Mouse (Mus musculus) stomach, embryonic 16.5 days (tissue): ENCODE data around the gene Serping1. TPM values are rescaled to one million over a fixed set of nuclear protein-coding genes. Genes with fewer than 3 reads are reported as not detected.

Experiments used
- ATAC-seq: fragments of 200-750 bp; cut with Nextera tagmentation; 2 replicates; pipeline ENCODE4 v1.8.0; 2017; ENCODE audit warnings: moderate number of reproducible peaks, moderate TSS enrichment; ENCODE audit not compliant: insufficient read depth, low FRiP score
- H3K27ac ChIP-seq: fragments of 300-500 bp; sonication (generic); 2 replicates; pipeline ENCODE4 v1.5.1; 2014; ENCODE audit warnings: low read length
- H3K27me3 ChIP-seq: fragments of 300-500 bp; sonication (generic); 2 replicates; pipeline ENCODE4 v1.6.1; 2014; ENCODE audit warnings: low read length, control low read depth, mixed read lengths; ENCODE audit not compliant: control insufficient read depth, insufficient read depth
- H3K36me3 ChIP-seq: fragments of 300-500 bp; sonication (generic); 2 replicates; pipeline ENCODE4 v1.6.1; 2014; ENCODE audit warnings: low read length; ENCODE audit not compliant: control insufficient read depth, insufficient read depth
- H3K4me1 ChIP-seq: fragments of 300-500 bp; sonication (generic); 2 replicates; pipeline ENCODE4 v1.6.1; 2014; ENCODE audit warnings: low read length, control low read depth, mixed read lengths; ENCODE audit not compliant: control insufficient read depth, insufficient read depth
- H3K4me2 ChIP-seq: fragments of 300-500 bp; sonication (generic); 2 replicates; pipeline ENCODE4 v1.6.1; 2014; ENCODE audit warnings: low read depth, low read length, mixed read lengths
- H3K4me3 ChIP-seq: fragments of 300-500 bp; sonication (generic); replicated peaks from 2 replicates; pipeline ENCODE4 v1.5.1; 2014; ENCODE audit warnings: mild to moderate bottlenecking, low read length
- H3K9ac ChIP-seq: fragments of 300-500 bp; sonication (generic); 2 replicates; pipeline ENCODE4 v1.6.1; 2014; ENCODE audit warnings: low read length
- H3K9me3 ChIP-seq: fragments of 300-500 bp; sonication (generic); replicated peaks from 2 replicates; pipeline ENCODE4 v1.6.1; 2016; ENCODE audit warnings: low read length, control low read depth; ENCODE audit not compliant: control insufficient read depth
- WGBS: fragments of 180-500 bp; shearing (Covaris S2); extraction: QIAGEN DNeasy Blood & Tissue Kit; methylation state at CpG from one replicate; pipeline ENCODE4 v1.1.7; 2014; 5-methylcytosine and 5-hydroxymethylcytosine counted together
- polyA plus RNA-seq: library from polyadenylated mRNA; unstranded; fragments of >200 nt; fragmentation: Nextera tagmentation; extraction: Ambion mirVana; gene quantifications from 2 replicates; pipeline ENCODE4 v1.2.1, GENCODE M21; 2015

Serping1 gene
- polyA plus RNA-seq, 1 experiment from 2014 or later, result 98.2 TPM

DNA sequence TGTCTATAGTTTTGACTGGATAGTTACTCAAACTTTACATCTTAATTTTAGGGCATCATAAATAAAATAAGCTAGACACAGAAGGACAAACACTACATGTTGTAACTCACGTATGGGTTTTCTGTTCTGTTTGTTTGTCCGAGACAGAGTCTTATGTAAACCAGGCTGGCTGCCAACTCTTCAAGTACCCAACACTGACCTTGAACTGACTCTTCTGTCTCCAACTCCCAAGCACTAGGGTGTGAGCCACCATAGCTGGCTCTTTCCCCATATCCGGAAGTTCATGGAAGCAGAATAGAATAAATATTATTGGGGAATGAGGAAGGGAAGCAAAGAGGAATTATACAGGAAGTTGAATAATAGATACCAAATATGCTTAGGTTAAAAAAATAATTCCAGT lies 17.3 kb upstream of the Serping1 start:
- Histone ChIP-seq H3K27ac (no peak overlapping the region), H3K9ac (no peak overlapping the region), H3K4me1 (no peaks in the 10 kb centered on the region), H3K27me3 (no peaks in the 10 kb centered on the region), H3K9me3 (peaks cover 3% of the 10 kb centered on the region; the same call in 1 of the 2 replicates), H3K4me3 (no peak overlapping the region), H3K36me3 (no peaks in the 10 kb centered on the region), H3K4me2 (no peak overlapping the region)
- ATAC-seq, result no peak
- WGBS, result 56% methylated on average over 3 of the region's 3 CpGs

DNA sequence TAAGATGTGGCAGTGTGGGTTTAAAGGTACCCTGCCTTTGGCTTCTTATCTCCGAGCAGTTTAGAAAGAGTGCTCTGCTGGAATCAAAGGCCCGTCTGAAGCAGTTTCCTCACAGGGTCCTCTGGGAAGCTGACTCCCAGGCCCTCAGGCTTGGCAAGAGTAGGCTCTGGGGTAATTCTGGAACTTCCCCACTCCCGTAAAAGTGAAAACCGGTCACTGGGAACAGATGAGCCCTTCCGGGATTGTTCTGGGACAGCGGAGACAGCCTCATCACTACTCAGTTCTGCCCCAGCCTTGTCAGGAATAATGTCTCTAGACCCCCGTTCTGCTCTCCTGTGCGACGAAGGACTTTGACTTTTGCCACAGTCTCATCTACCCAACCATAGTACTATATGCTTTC lies 15.2 kb upstream of the Serping1 start:
- no peaks in the 10 kb centered on the region for H3K4me1 ChIP-seq
- 56% methylated on average over 9 of the region's 9 CpGs for WGBS

DNA sequence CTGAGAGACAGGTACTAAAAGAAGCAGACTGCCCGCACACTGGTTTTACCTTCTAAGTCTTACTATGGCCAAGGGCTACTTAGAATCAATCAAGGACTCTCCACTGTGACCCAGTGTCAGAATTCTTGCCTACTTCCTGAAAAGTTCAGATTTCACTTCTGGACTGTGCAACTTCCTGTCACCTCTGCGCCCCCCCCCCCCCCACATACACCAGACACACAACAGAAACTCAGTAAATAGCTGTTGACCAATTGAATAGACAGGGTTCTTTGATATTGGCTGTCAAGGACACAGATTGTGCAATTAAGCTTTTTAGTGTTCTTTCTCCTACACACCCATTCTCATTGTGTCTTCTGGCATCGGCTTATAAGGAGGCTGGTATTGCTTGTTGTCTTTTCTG lies 13.1 kb upstream of the Serping1 start:
- Histone ChIP-seq H3K36me3 (no peaks in the 10 kb centered on the region), H3K27ac (no peak overlapping the region; the same call in 1 of the 2 replicates), H3K4me2 (no peak overlapping the region), H3K4me3 (no peak overlapping the region), H3K9me3 (no peaks in the 10 kb centered on the region), H3K27me3 (no peaks in the 10 kb centered on the region), H3K4me1 (peaks cover 4% of the 10 kb centered on the region; the same call in 1 of the 2 replicates), H3K9ac (no peak overlapping the region)
- 70% methylated on average over 3 of the region's 3 CpGs for WGBS
- ATAC-seq, result no peak

More for the DNA sequence above, 15.2 kb upstream of the Serping1 start:
- Histone ChIP-seq H3K36me3 (no peaks in the 10 kb centered on the region), H3K27me3 (no peaks in the 10 kb centered on the region), H3K9ac (no peak overlapping the region), H3K9me3 (peaks cover 3% of the 10 kb centered on the region; the same call in 1 of the 2 replicates), H3K4me3 (no peak overlapping the region), H3K27ac (no peak overlapping the region), H3K4me2 (no peak overlapping the region)
- no peak for ATAC-seq

DNA sequence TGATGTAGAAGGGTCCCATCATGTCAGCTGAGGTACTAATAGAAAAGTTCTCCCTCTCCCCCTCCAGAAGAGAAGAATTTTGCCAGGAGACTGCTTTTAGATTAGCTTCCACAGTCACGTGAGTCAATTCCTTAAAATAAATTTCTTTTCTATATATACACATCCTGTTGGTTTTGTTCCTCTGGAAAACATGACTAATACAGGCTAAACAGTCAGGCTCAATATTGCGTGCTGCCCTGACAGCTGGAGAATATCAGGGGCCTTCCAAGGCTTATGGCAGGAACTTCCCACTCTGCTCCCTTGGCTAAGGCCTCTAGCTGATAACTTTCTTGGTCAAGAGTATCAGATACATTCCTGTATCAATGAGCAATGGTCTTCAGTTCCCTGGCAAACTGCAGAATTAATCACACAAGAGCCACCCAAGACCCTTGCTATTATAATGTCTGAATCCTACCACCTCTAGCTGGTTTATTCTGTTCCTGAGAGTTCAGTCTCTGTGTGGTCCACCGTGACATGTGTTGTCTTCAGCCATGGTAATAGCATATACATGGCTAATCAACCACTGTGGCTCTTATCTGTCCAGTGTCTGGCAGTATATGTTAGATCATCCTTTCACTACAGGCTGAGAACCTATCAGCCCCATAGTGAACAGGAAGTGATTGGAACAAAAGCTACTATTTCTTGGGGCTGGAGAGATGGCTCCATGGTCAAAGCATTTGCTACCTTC lies 8.8 kb upstream of the Serping1 start:
- no peaks in the 10 kb centered on the region for H3K27me3 ChIP-seq
- H3K4me2 ChIP-seq, result no peak overlapping the region
- 48% methylated on average over 3 of the region's 3 CpGs for WGBS
- no peaks in the 10 kb centered on the region for H3K36me3 ChIP-seq
- peak overlapping the region; percentile 76 for H3K27ac ChIP-seq
- H3K9me3 ChIP-seq, result no peaks in the 10 kb centered on the region
- no peak overlapping the region for H3K9ac ChIP-seq
- ATAC-seq, result peak; percentile 80
- H3K4me3 ChIP-seq, result no peak overlapping the region
- H3K4me1 ChIP-seq, result peaks cover 4% of the 10 kb centered on the region; the same call in 1 of the 2 replicates

DNA sequence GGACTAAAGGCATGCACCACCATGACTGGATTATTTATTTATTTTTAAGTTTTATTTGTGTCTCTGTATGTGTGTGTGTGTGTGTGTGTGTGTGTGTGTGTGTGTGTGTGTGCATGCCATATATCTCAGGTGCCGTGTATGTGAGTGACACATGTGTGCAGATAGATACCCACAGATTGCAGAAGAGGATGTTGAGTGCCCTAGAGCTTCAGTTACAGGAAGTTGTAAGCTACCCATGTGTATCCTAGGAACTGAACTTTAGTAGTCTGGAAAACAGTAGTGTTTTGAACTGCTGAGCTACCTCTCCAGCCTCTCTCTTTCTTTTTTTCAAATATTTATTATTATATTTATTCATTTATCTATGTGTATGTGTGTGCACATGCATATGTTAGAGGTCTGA lies 8.1 kb upstream of the Serping1 start:
- Histone ChIP-seq H3K4me3 (no peak overlapping the region), H3K9ac (no peak overlapping the region), H3K27ac (peak overlapping the region; percentile 76), H3K4me1 (peaks cover 4% of the 10 kb centered on the region; the same call in 1 of the 2 replicates), H3K9me3 (no peaks in the 10 kb centered on the region), H3K4me2 (no peak overlapping the region), H3K27me3 (no peaks in the 10 kb centered on the region), H3K36me3 (no peaks in the 10 kb centered on the region)
- ATAC-seq, result no peak
- WGBS, result 84% methylated on average over 1 of the region's 1 CpGs

DNA sequence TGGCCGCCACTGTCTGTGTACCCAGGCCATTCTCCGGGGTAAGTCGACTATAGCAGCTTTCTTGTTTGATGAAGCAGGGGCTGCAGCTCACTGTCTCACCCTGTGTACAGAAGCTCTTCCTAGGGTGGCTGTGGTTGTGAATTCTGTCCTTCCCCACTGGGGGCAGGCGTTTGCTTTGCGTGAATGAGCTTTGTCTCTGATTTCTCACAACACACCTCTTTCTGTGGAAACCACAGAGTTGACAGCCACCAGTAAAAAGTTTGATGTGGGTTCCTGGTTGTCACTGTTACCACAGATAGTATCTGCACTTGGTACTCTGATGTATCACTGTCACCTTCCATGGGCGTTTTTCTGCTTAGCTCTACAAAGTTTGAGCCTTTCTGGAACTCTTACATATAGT lies 4.0 kb upstream of the Serping1 start:
- Histone ChIP-seq H3K9me3 (no peaks in the 10 kb centered on the region), H3K4me1 (peaks cover 11% of the 10 kb centered on the region; the same call in 1 of the 2 replicates), H3K36me3 (no peaks in the 10 kb centered on the region), H3K27me3 (no peaks in the 10 kb centered on the region), H3K4me3 (no peak overlapping the region), H3K4me2 (no peak overlapping the region), H3K9ac (no peak overlapping the region), H3K27ac (no peak overlapping the region)
- WGBS, result 56% methylated on average over 6 of the region's 6 CpGs
- no peak for ATAC-seq

DNA sequence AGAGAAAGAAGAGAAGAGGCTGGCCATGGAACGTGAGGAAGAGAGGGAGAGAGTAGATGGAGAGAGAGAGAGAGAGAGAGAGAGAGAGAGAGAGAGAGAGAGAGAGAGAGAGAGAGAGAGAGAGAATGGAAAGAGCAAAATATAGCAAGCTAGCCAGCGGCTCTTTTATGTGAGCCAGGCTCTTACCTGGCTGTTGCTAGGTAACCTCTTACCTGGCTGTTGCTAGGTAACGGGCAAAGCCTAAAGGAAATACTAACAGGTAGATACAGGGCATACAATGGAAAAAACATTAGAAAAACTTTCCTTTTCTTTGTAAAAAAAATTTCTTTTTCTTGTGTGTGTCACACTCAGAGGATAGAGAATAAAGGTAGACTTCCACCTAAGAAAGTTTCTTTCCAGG lies 2.5 kb upstream of the Serping1 start:
- no peak overlapping the region for H3K9ac ChIP-seq
- H3K4me2 ChIP-seq, result no peak overlapping the region
- H3K4me3 ChIP-seq, result no peak overlapping the region
- ATAC-seq, result no peak
- H3K4me1 ChIP-seq, result peaks cover 8% of the 10 kb centered on the region; the same call in 1 of the 2 replicates
- H3K36me3 ChIP-seq, result no peaks in the 10 kb centered on the region
- no peaks in the 10 kb centered on the region for H3K9me3 ChIP-seq
- 42% methylated on average over 3 of the region's 3 CpGs for WGBS
- H3K27me3 ChIP-seq, result no peaks in the 10 kb centered on the region
- H3K27ac ChIP-seq, result no peak overlapping the region

DNA sequence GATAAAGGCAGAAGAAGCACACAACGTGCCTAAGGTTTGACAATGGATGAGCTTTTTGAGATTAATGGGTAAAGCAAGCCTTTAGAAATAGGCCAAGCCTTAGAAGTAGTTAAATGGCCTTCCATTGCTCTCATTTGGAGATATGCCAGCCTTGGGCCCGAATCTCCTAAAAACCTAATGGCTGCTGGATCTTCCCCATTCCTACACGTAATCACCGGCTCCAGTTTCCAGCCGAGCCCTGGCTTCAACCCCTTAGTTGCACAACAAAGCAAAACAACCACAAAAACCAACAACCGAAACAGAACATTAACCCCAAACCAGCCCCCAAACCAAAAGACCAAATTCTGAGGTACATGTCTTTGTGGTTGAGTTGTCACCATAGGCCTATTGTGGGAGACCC lies 421 bp upstream of the Serping1 start:
- Histone ChIP-seq H3K9me3 (no peaks in the 10 kb centered on the region), H3K4me2 (no peak overlapping the region), H3K4me3 (no peak overlapping the region), H3K36me3 (no peaks in the 10 kb centered on the region), H3K27me3 (no peaks in the 10 kb centered on the region), H3K27ac (peak overlapping the region; percentile 74), H3K9ac (no peak overlapping the region), H3K4me1 (peaks cover 8% of the 10 kb centered on the region; the same call in 1 of the 2 replicates)
- WGBS, result 63% methylated on average over 6 of the region's 6 CpGs
- no peak for ATAC-seq

DNA sequence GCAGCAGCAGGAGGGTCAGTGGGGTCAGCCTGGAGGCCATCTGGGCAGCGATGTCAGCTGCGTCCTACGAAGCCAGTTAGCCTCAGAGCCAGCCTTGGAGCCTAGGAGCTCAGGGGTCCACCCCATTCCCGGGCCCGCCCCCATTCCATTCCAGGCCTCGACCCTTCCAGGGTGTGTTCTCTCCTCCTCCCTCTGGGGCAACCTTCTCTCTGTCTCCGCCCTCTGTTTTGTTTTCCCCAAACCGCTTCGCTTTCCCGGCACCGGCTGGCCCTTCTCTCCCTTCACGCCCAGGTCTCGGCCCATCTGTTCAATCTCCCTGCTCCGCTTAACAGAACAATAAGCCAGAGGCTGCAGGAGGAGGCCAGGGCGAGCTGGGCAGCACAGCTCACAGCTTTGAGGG lies 493 bp downstream of the Serping1 start:
- Histone ChIP-seq H3K27ac (peak overlapping the region; percentile 74), H3K36me3 (no peaks in the 10 kb centered on the region), H3K4me2 (peak overlapping the region; percentile 58), H3K9me3 (no peaks in the 10 kb centered on the region), H3K4me1 (peaks cover 8% of the 10 kb centered on the region; the same call in 1 of the 2 replicates), H3K27me3 (no peaks in the 10 kb centered on the region), H3K4me3 (peak overlapping the region; percentile 43), H3K9ac (peak overlapping the region; percentile 71)
- 1% methylated on average over 15 of the region's 15 CpGs for WGBS
- ATAC-seq, result peak; percentile 94
